Mouse (Mus musculus): ENCODE measurements around the gene Supt4a. TPM values are rescaled to one million over a fixed set of nuclear protein-coding genes. Genes with fewer than 3 reads are reported as not detected.
A peak's percentile ranks its signal among the peaks of the same experiment; 100 is the strongest.

Gene Supt4a
- polyA plus RNA-seq, 1 experiment from 2014 or later, result 146 TPM

- 51% methylated on average over 18 of the region's 18 CpGs for WGBS
- Histone ChIP-seq H3K27me3 (replicated peaks; ENCODE audit: control insufficient read depth, insufficient read depth, low read length) (no peaks in the 10 kb centered on the region), H3K4me1 (replicated peaks; ENCODE audit: control insufficient read depth, insufficient read depth, low read length) (peaks cover 18% of the 10 kb centered on the region), H3K9me3 (ENCODE audit: control insufficient read depth, low read length) (no peaks in the 10 kb centered on the region), H3K4me2 (ENCODE audit: low read length) (no peak overlapping the region), H3K4me3 (ENCODE audit: low read depth, low read length) (no peak overlapping the region), H3K27ac (ENCODE audit: low read depth) (no peak overlapping the region), H3K36me3 (ENCODE audit: control insufficient read depth, insufficient read depth, low read length) (peaks cover 6% of the 10 kb centered on the region; the same call in 1 of the 2 replicates), H3K9ac (ENCODE audit: low read length) (no peak overlapping the region)
- ATAC-seq (replicated peaks; ENCODE audit: low FRiP score, low TSS enrichment, low read depth), result no peak
- DNase-seq (ENCODE audit: low spot score), result no peak
Measured at GRCm38 (mm10) chr11:87728850-87729592, 8.3 kb upstream of the Supt4a start.

GRCm38 (mm10) chr11:87729593-87730185 is 7.7 kb upstream of the Supt4a start:
- 72% methylated on average over 13 of the region's 13 CpGs for WGBS
- no peak overlapping the region for H3K4me3 ChIP-seq (ENCODE audit: low read depth, low read length)
- ATAC-seq (replicated peaks; ENCODE audit: low FRiP score, low TSS enrichment, low read depth) (no peak), DNase-seq (ENCODE audit: low spot score) (no peak)
- H3K9ac ChIP-seq (ENCODE audit: low read length), result no peak overlapping the region
- H3K9me3 ChIP-seq (ENCODE audit: control insufficient read depth, low read length), result no peaks in the 10 kb centered on the region
- peaks cover 6% of the 10 kb centered on the region; the same call in 1 of the 2 replicates for H3K36me3 ChIP-seq (ENCODE audit: control insufficient read depth, insufficient read depth, low read length)
- H3K4me1 ChIP-seq (replicated peaks; ENCODE audit: control insufficient read depth, insufficient read depth, low read length), result peaks cover 18% of the 10 kb centered on the region
- H3K27ac ChIP-seq (ENCODE audit: low read depth), result no peak overlapping the region
- no peak overlapping the region for H3K4me2 ChIP-seq (ENCODE audit: low read length)
- no peaks in the 10 kb centered on the region for H3K27me3 ChIP-seq (replicated peaks; ENCODE audit: control insufficient read depth, insufficient read depth, low read length)

GRCm38 (mm10) chr11:87730652-87731310 is 6.6 kb upstream of the Supt4a start:
- H3K4me3 ChIP-seq (ENCODE audit: low read depth, low read length), result no peak overlapping the region
- no peak overlapping the region for H3K27ac ChIP-seq (ENCODE audit: low read depth)
- DNase-seq (ENCODE audit: low spot score) (no peak), ATAC-seq (replicated peaks; ENCODE audit: low FRiP score, low TSS enrichment, low read depth) (no peak)
- H3K4me2 ChIP-seq (ENCODE audit: low read length), result no peak overlapping the region
- H3K9me3 ChIP-seq (ENCODE audit: control insufficient read depth, low read length), result no peaks in the 10 kb centered on the region
- H3K4me1 ChIP-seq (replicated peaks; ENCODE audit: control insufficient read depth, insufficient read depth, low read length), result peaks cover 8% of the 10 kb centered on the region
- H3K27me3 ChIP-seq (replicated peaks; ENCODE audit: control insufficient read depth, insufficient read depth, low read length), result no peaks in the 10 kb centered on the region
- H3K9ac ChIP-seq (ENCODE audit: low read length), result no peak overlapping the region
- H3K36me3 ChIP-seq (ENCODE audit: control insufficient read depth, insufficient read depth, low read length), result peaks cover 6% of the 10 kb centered on the region; the same call in 1 of the 2 replicates
- WGBS, result 75% methylated on average over 10 of the region's 10 CpGs

GRCm38 (mm10) chr11:87734346-87734745 is 3.0 kb upstream of the Supt4a start:
- H3K27ac ChIP-seq (ENCODE audit: low read depth), result no peak overlapping the region
- no peak overlapping the region for H3K4me2 ChIP-seq (ENCODE audit: low read length)
- no peaks in the 10 kb centered on the region for H3K27me3 ChIP-seq (replicated peaks; ENCODE audit: control insufficient read depth, insufficient read depth, low read length)
- H3K9ac ChIP-seq (ENCODE audit: low read length), result no peak overlapping the region
- H3K36me3 ChIP-seq (ENCODE audit: control insufficient read depth, insufficient read depth, low read length), result peaks cover 7% of the 10 kb centered on the region; the same call in 1 of the 2 replicates
- no peaks in the 10 kb centered on the region for H3K9me3 ChIP-seq (ENCODE audit: control insufficient read depth, low read length)
- H3K4me3 ChIP-seq (ENCODE audit: low read depth, low read length), result no peak overlapping the region
- ATAC-seq (replicated peaks; ENCODE audit: low FRiP score, low TSS enrichment, low read depth) (no peak), DNase-seq (ENCODE audit: low spot score) (no peak)
- H3K4me1 ChIP-seq (replicated peaks; ENCODE audit: control insufficient read depth, insufficient read depth, low read length), result peaks cover 9% of the 10 kb centered on the region
- 66% methylated on average over 5 of the region's 5 CpGs for WGBS

GRCm38 (mm10) chr11:87735691-87736090 is 1.7 kb upstream of the Supt4a start:
- Histone ChIP-seq H3K4me1 (replicated peaks; ENCODE audit: control insufficient read depth, insufficient read depth, low read length) (peaks cover 9% of the 10 kb centered on the region), H3K9me3 (ENCODE audit: control insufficient read depth, low read length) (no peaks in the 10 kb centered on the region), H3K4me2 (ENCODE audit: low read length) (no peak overlapping the region; the same call in 1 of the 2 replicates), H3K27me3 (replicated peaks; ENCODE audit: control insufficient read depth, insufficient read depth, low read length) (no peaks in the 10 kb centered on the region), H3K4me3 (ENCODE audit: low read depth, low read length) (no peak overlapping the region), H3K36me3 (ENCODE audit: control insufficient read depth, insufficient read depth, low read length) (peaks cover 20% of the 10 kb centered on the region), H3K27ac (ENCODE audit: low read depth) (0 out of 2 replicates have a peak overlapping the region, but pooled peaks have one; percentile 87), H3K9ac (ENCODE audit: low read length) (no peak overlapping the region)
- WGBS, result 62% methylated on average over 6 of the region's 6 CpGs
- ATAC-seq (replicated peaks; ENCODE audit: low FRiP score, low TSS enrichment, low read depth) (no peak), DNase-seq (ENCODE audit: low spot score) (no peak)

GRCm38 (mm10) chr11:87736647-87737134 is 661 bp upstream of the Supt4a start:
- WGBS, result 2% methylated on average over 31 of the region's 31 CpGs
- Histone ChIP-seq H3K9ac (ENCODE audit: low read length) (peak overlapping the region; percentile 70), H3K4me2 (ENCODE audit: low read length) (peak overlapping the region; percentile 87), H3K27me3 (replicated peaks; ENCODE audit: control insufficient read depth, insufficient read depth, low read length) (no peaks in the 10 kb centered on the region), H3K27ac (ENCODE audit: low read depth) (peak overlapping the region; percentile 87), H3K9me3 (ENCODE audit: control insufficient read depth, low read length) (no peaks in the 10 kb centered on the region), H3K4me1 (replicated peaks; ENCODE audit: control insufficient read depth, insufficient read depth, low read length) (peaks cover 9% of the 10 kb centered on the region), H3K36me3 (ENCODE audit: control insufficient read depth, insufficient read depth, low read length) (peaks cover 27% of the 10 kb centered on the region), H3K4me3 (ENCODE audit: low read depth, low read length) (peak overlapping the region; percentile 94)
- peak; percentile 55 for ATAC-seq (replicated peaks; ENCODE audit: low FRiP score, low TSS enrichment, low read depth)
- DNase-seq (ENCODE audit: low spot score), result peak; percentile 86

GRCm38 (mm10) chr11:87743691-87744090 is 6.3 kb downstream of the Supt4a start:
- H3K36me3 ChIP-seq (ENCODE audit: control insufficient read depth, insufficient read depth, low read length), result peaks cover 58% of the 10 kb centered on the region
- no peak overlapping the region for H3K27ac ChIP-seq (ENCODE audit: low read depth)
- DNase-seq (ENCODE audit: low spot score), result no peak
- no peak overlapping the region for H3K4me3 ChIP-seq (ENCODE audit: low read depth, low read length)
- H3K9me3 ChIP-seq (ENCODE audit: control insufficient read depth, low read length), result no peaks in the 10 kb centered on the region
- no peaks in the 10 kb centered on the region for H3K4me1 ChIP-seq (replicated peaks; ENCODE audit: control insufficient read depth, insufficient read depth, low read length)
- H3K27me3 ChIP-seq (replicated peaks; ENCODE audit: control insufficient read depth, insufficient read depth, low read length), result no peaks in the 10 kb centered on the region
- H3K9ac ChIP-seq (ENCODE audit: low read length), result no peak overlapping the region
- WGBS, result 91% methylated on average over 3 of the region's 3 CpGs
- no peak for ATAC-seq (replicated peaks; ENCODE audit: low FRiP score, low TSS enrichment, low read depth)
- no peak overlapping the region for H3K4me2 ChIP-seq (ENCODE audit: low read length)

GRCm38 (mm10) chr11:87744964-87745363 is 7.6 kb downstream of the Supt4a start:
- no peak overlapping the region for H3K27ac ChIP-seq (ENCODE audit: low read depth)
- H3K27me3 ChIP-seq (replicated peaks; ENCODE audit: control insufficient read depth, insufficient read depth, low read length), result no peaks in the 10 kb centered on the region
- H3K9me3 ChIP-seq (ENCODE audit: control insufficient read depth, low read length), result no peaks in the 10 kb centered on the region
- ATAC-seq (replicated peaks; ENCODE audit: low FRiP score, low TSS enrichment, low read depth) (no peak), DNase-seq (ENCODE audit: low spot score) (no peak)
- no peak overlapping the region for H3K9ac ChIP-seq (ENCODE audit: low read length)
- no peak overlapping the region for H3K4me3 ChIP-seq (ENCODE audit: low read depth, low read length)
- no peak overlapping the region for H3K4me2 ChIP-seq (ENCODE audit: low read length)
- 0 out of 2 replicates have a peak, but pooled peaks cover 4% of the 10 kb centered on the region for H3K4me1 ChIP-seq (replicated peaks; ENCODE audit: control insufficient read depth, insufficient read depth, low read length)
- 81% methylated on average over 4 of the region's 4 CpGs for WGBS
- peaks cover 51% of the 10 kb centered on the region for H3K36me3 ChIP-seq (ENCODE audit: control insufficient read depth, insufficient read depth, low read length)
